Mouse (Mus musculus): ENCODE results near the gene Areg. TPM values are rescaled to one million over a fixed set of nuclear protein-coding genes. Genes with fewer than 3 reads are reported as not detected.

Gene Areg
- polyA plus RNA-seq, 1 experiment: not detected

- Histone ChIP-seq H3K4me1 (ENCODE audit: control insufficient read depth, insufficient read depth, low read length) (no peaks in the 10 kb centered on the region), H3K27ac (ENCODE audit: insufficient read depth, low read length) (no peak overlapping the region), H3K4me3 (ENCODE audit: low read depth, low read length) (no peak overlapping the region), H3K27me3 (ENCODE audit: control insufficient read depth, insufficient read depth, low read length, poor library complexity, severe bottlenecking) (no peaks in the 10 kb centered on the region; the same call in 1 of the 2 replicates), H3K9me3 (replicated peaks; ENCODE audit: control insufficient read depth, insufficient read depth, low read length, poor library complexity, severe bottlenecking) (no peaks in the 10 kb centered on the region), H3K9ac (ENCODE audit: low read depth, poor library complexity, severe bottlenecking) (no peak overlapping the region), H3K36me3 (ENCODE audit: control insufficient read depth, insufficient read depth, low read length, poor library complexity, severe bottlenecking) (no peaks in the 10 kb centered on the region)
- TF ChIP-seq EP300 (IDR thresholded peaks at IDR 0.05; ENCODE audit: insufficient read depth, low read depth, low read length) (no peak), CTCF (IDR thresholded peaks at IDR 0.05; ENCODE audit: low read depth, low read length) (no peak), POLR2A (IDR thresholded peaks at IDR 0.05; ENCODE audit: insufficient read depth, low read length) (no peak)
Measured at GRCm38 (mm10) chr5:91110023-91110670, 29.3 kb upstream of the Areg start.

DNA sequence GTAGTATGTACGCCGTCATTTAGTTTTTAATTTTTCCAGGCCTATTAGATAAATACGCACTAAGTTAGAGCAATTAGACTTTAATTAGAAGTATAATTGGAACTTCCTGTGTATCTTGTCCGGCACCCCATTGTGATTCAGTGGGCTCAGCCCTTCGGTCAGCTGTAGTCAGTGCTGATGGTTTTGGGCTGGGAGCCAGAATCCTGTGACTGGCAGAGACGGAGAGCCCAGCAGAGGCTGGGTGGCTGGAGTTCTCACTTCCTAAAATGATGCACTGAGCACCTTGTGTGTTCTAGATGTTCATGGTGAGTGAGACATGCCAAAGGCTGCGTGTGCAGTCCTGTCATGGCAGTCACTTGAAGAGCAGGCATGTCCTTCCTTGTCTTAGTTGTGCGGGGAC, 28.4 kb upstream of the Areg start:
- no peaks in the 10 kb centered on the region for H3K36me3 ChIP-seq (ENCODE audit: control insufficient read depth, insufficient read depth, low read length, poor library complexity, severe bottlenecking)
- no peaks in the 10 kb centered on the region for H3K4me1 ChIP-seq (ENCODE audit: control insufficient read depth, insufficient read depth, low read length)
- no peaks in the 10 kb centered on the region; the same call in 1 of the 2 replicates for H3K27me3 ChIP-seq (ENCODE audit: control insufficient read depth, insufficient read depth, low read length, poor library complexity, severe bottlenecking)
- no peak overlapping the region for H3K9ac ChIP-seq (ENCODE audit: low read depth, poor library complexity, severe bottlenecking)
- H3K4me3 ChIP-seq (ENCODE audit: low read depth, low read length): no peak overlapping the region
- no peak for TF ChIP-seq EP300 (IDR thresholded peaks at IDR 0.05; ENCODE audit: insufficient read depth, low read depth, low read length)
- TF ChIP-seq POLR2A (IDR thresholded peaks at IDR 0.05; ENCODE audit: insufficient read depth, low read length): no peak
- no peak for TF ChIP-seq CTCF (IDR thresholded peaks at IDR 0.05; ENCODE audit: low read depth, low read length)
- no peaks in the 10 kb centered on the region for H3K9me3 ChIP-seq (replicated peaks; ENCODE audit: control insufficient read depth, insufficient read depth, low read length, poor library complexity, severe bottlenecking)
- H3K27ac ChIP-seq (ENCODE audit: insufficient read depth, low read length): no peak overlapping the region

DNA sequence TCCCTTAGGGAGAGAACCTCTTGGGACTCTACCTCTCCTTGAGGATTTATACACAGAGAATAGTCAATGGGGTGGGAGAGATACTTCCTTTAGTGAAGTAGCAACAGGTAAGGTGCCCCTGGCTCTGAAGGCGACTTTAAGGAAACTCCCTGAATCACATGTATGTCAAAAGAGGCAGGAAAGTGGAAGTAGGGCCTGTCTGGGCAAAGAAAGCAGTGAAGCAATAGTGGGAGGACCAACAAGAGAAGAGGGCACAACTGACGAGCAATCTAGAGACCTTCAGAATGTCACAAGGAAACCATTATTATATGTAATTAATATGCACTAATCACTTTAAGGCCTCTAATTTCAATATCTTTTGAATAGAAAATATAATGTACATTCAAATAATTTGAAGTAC, 25.4 kb upstream of the Areg start:
- TF ChIP-seq POLR2A (IDR thresholded peaks at IDR 0.05; ENCODE audit: insufficient read depth, low read length) (no peak), EP300 (IDR thresholded peaks at IDR 0.05; ENCODE audit: insufficient read depth, low read depth, low read length) (no peak), CTCF (IDR thresholded peaks at IDR 0.05; ENCODE audit: low read depth, low read length) (no peak)
- Histone ChIP-seq H3K9ac (ENCODE audit: low read depth, poor library complexity, severe bottlenecking) (no peak overlapping the region), H3K27ac (ENCODE audit: insufficient read depth, low read length) (no peak overlapping the region), H3K36me3 (ENCODE audit: control insufficient read depth, insufficient read depth, low read length, poor library complexity, severe bottlenecking) (no peaks in the 10 kb centered on the region), H3K9me3 (replicated peaks; ENCODE audit: control insufficient read depth, insufficient read depth, low read length, poor library complexity, severe bottlenecking) (no peaks in the 10 kb centered on the region), H3K27me3 (ENCODE audit: control insufficient read depth, insufficient read depth, low read length, poor library complexity, severe bottlenecking) (no peaks in the 10 kb centered on the region; the same call in 1 of the 2 replicates), H3K4me1 (ENCODE audit: control insufficient read depth, insufficient read depth, low read length) (no peaks in the 10 kb centered on the region), H3K4me3 (ENCODE audit: low read depth, low read length) (no peak overlapping the region)

DNA sequence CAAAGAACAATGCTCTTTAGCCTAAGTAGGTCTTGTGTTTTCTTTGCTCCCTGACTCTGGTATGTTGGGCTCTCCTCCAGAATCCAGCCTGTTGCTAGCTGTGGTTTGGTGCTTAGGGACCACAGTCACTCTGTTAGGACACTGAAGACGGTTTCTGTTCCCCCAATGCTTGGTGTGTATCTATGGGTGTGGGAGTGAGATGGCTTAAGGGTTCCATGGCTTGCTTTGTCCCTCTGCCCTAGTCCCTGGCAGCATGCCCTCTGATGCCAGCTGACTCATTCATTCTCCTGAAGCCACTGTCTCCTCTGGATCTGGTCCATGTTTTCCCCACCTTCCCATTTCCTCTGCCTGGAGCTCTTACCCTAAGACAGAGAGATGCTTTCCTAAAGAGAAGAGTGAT, 24.8 kb upstream of the Areg start:
- Histone ChIP-seq H3K9ac (ENCODE audit: low read depth, poor library complexity, severe bottlenecking) (no peak overlapping the region), H3K27ac (ENCODE audit: insufficient read depth, low read length) (no peak overlapping the region), H3K36me3 (ENCODE audit: control insufficient read depth, insufficient read depth, low read length, poor library complexity, severe bottlenecking) (no peaks in the 10 kb centered on the region), H3K27me3 (ENCODE audit: control insufficient read depth, insufficient read depth, low read length, poor library complexity, severe bottlenecking) (no peaks in the 10 kb centered on the region), H3K9me3 (replicated peaks; ENCODE audit: control insufficient read depth, insufficient read depth, low read length, poor library complexity, severe bottlenecking) (no peaks in the 10 kb centered on the region), H3K4me1 (ENCODE audit: control insufficient read depth, insufficient read depth, low read length) (no peaks in the 10 kb centered on the region), H3K4me3 (ENCODE audit: low read depth, low read length) (no peak overlapping the region)
- no peak for TF ChIP-seq POLR2A (IDR thresholded peaks at IDR 0.05; ENCODE audit: insufficient read depth, low read length)
- no peak for TF ChIP-seq EP300 (IDR thresholded peaks at IDR 0.05; ENCODE audit: insufficient read depth, low read depth, low read length)
- no peak for TF ChIP-seq CTCF (IDR thresholded peaks at IDR 0.05; ENCODE audit: low read depth, low read length)

- Histone ChIP-seq H3K36me3 (ENCODE audit: control insufficient read depth, insufficient read depth, low read length, poor library complexity, severe bottlenecking) (no peaks in the 10 kb centered on the region), H3K4me3 (ENCODE audit: low read depth, low read length) (no peak overlapping the region), H3K27me3 (ENCODE audit: control insufficient read depth, insufficient read depth, low read length, poor library complexity, severe bottlenecking) (no peaks in the 10 kb centered on the region), H3K4me1 (ENCODE audit: control insufficient read depth, insufficient read depth, low read length) (no peaks in the 10 kb centered on the region), H3K9me3 (replicated peaks; ENCODE audit: control insufficient read depth, insufficient read depth, low read length, poor library complexity, severe bottlenecking) (no peaks in the 10 kb centered on the region), H3K9ac (ENCODE audit: low read depth, poor library complexity, severe bottlenecking) (no peak overlapping the region), H3K27ac (ENCODE audit: insufficient read depth, low read length) (no peak overlapping the region)
- TF ChIP-seq CTCF (IDR thresholded peaks at IDR 0.05; ENCODE audit: low read depth, low read length): no peak
- TF ChIP-seq POLR2A (IDR thresholded peaks at IDR 0.05; ENCODE audit: insufficient read depth, low read length): no peak
- no peak for TF ChIP-seq EP300 (IDR thresholded peaks at IDR 0.05; ENCODE audit: insufficient read depth, low read depth, low read length)
Measured at GRCm38 (mm10) chr5:91118618-91119017, 20.8 kb upstream of the Areg start.

GRCm38 (mm10) chr5:91123404-91123803, 16.0 kb upstream of the Areg start:
- TF ChIP-seq EP300 (IDR thresholded peaks at IDR 0.05; ENCODE audit: insufficient read depth, low read depth, low read length) (no peak), CTCF (IDR thresholded peaks at IDR 0.05; ENCODE audit: low read depth, low read length) (no peak), POLR2A (IDR thresholded peaks at IDR 0.05; ENCODE audit: insufficient read depth, low read length) (no peak)
- H3K9me3 ChIP-seq (replicated peaks; ENCODE audit: control insufficient read depth, insufficient read depth, low read length, poor library complexity, severe bottlenecking): no peaks in the 10 kb centered on the region
- H3K9ac ChIP-seq (ENCODE audit: low read depth, poor library complexity, severe bottlenecking): no peak overlapping the region
- H3K27ac ChIP-seq (ENCODE audit: insufficient read depth, low read length): no peak overlapping the region
- H3K27me3 ChIP-seq (ENCODE audit: control insufficient read depth, insufficient read depth, low read length, poor library complexity, severe bottlenecking): no peaks in the 10 kb centered on the region
- no peaks in the 10 kb centered on the region for H3K4me1 ChIP-seq (ENCODE audit: control insufficient read depth, insufficient read depth, low read length)
- H3K36me3 ChIP-seq (ENCODE audit: control insufficient read depth, insufficient read depth, low read length, poor library complexity, severe bottlenecking): no peaks in the 10 kb centered on the region
- no peak overlapping the region for H3K4me3 ChIP-seq (ENCODE audit: low read depth, low read length)
